Mouse (Mus musculus) cerebellum, postnatal 10 days (tissue): ENCODE measurements around the gene Osbpl8.
"Not testable (repeated sequence)": the region's sequence is repeated elsewhere in the genome, so short reads cannot be mapped to it uniquely, and the experiment has no call there.

Source experiments
- DNase-seq, 2 experiments: peaks; one replicate each; pipeline ENCODE4 v3.0.0; 2021; ENCODE audit warnings: mixed read lengths in 2 of 2

Gene Osbpl8

GRCm38 (mm10) chr10:111189022-111189555 is 24.5 kb downstream of the Osbpl8 start:
- DNase-seq, result no peak

- peak in 1 of 2 experiments; percentile 52 for DNase-seq
Measured at GRCm38 (mm10) chr10:111190110-111190795, 25.7 kb downstream of the Osbpl8 start.

GRCm38 (mm10) chr10:111193536-111193935 is 29.0 kb downstream of the Osbpl8 start:
- DNase-seq, result no peak

GRCm38 (mm10) chr10:111196191-111196590 is 31.6 kb downstream of the Osbpl8 start:
- DNase-seq, result no peak

- not testable (repeated sequence) for DNase-seq
Measured at GRCm38 (mm10) chr10:111198705-111199104, 34.2 kb downstream of the Osbpl8 start.

GRCm38 (mm10) chr10:111201120-111201519 is 36.6 kb downstream of the Osbpl8 start:
- no peak for DNase-seq

GRCm38 (mm10) chr10:111201666-111202065 is 37.1 kb downstream of the Osbpl8 start:
- no peak for DNase-seq

GRCm38 (mm10) chr10:111204089-111204488 is 39.5 kb downstream of the Osbpl8 start:
- DNase-seq, result peak in 1 of 2 experiments; percentile 37

GRCm38 (mm10) chr10:111205421-111205820 is 40.9 kb downstream of the Osbpl8 start:
- DNase-seq, result no peak

- no peak for DNase-seq
Measured at GRCm38 (mm10) chr10:111207386-111207785, 42.8 kb downstream of the Osbpl8 start.

GRCm38 (mm10) chr10:111214084-111214483 is 49.5 kb downstream of the Osbpl8 start:
- no peak for DNase-seq

GRCm38 (mm10) chr10:111214696-111215095 is 50.1 kb downstream of the Osbpl8 start:
- DNase-seq, result no peak

- DNase-seq, result no peak
Measured at GRCm38 (mm10) chr10:111215572-111215971, 51.0 kb downstream of the Osbpl8 start.

GRCm38 (mm10) chr10:111216111-111216510 is 51.6 kb downstream of the Osbpl8 start:
- DNase-seq, result no peak

- no peak for DNase-seq
Measured at GRCm38 (mm10) chr10:111222535-111222934, 58.0 kb downstream of the Osbpl8 start.

- no peak for DNase-seq
Measured at GRCm38 (mm10) chr10:111223218-111223830, 58.8 kb downstream of the Osbpl8 start.

- no peak for DNase-seq
Measured at GRCm38 (mm10) chr10:111224696-111225095, 60.1 kb downstream of the Osbpl8 start.

- DNase-seq, result peak; percentile 92 to 95
Measured at GRCm38 (mm10) chr10:111226508-111226907, 62.0 kb downstream of the Osbpl8 start.

GRCm38 (mm10) chr10:111232237-111232636 is 67.7 kb downstream of the Osbpl8 start:
- not testable (repeated sequence) for DNase-seq

- DNase-seq, result no peak
Measured at GRCm38 (mm10) chr10:111233476-111234130, 69.1 kb downstream of the Osbpl8 start.

- no peak for DNase-seq
Measured at GRCm38 (mm10) chr10:111234450-111235288, 70.1 kb downstream of the Osbpl8 start.

GRCm38 (mm10) chr10:111235289-111235570 is 70.7 kb downstream of the Osbpl8 start:
- DNase-seq, result no peak

- no peak for DNase-seq
Measured at GRCm38 (mm10) chr10:111237434-111237833, 72.9 kb downstream of the Osbpl8 start.
